Mouse (Mus musculus) right cerebral cortex, adult 18-20 months (tissue): ENCODE data around the gene A430089I19Rik.
"Not testable (repeated sequence)": the region's sequence is repeated elsewhere in the genome, so short reads cannot be mapped to it uniquely, and the experiment has no call there.

Experiments
- DNase-seq: peaks from one replicate; pipeline ENCODE4 v3.0.0; 2022; ENCODE audit warnings: mixed read lengths

The A430089I19Rik gene

DNA sequence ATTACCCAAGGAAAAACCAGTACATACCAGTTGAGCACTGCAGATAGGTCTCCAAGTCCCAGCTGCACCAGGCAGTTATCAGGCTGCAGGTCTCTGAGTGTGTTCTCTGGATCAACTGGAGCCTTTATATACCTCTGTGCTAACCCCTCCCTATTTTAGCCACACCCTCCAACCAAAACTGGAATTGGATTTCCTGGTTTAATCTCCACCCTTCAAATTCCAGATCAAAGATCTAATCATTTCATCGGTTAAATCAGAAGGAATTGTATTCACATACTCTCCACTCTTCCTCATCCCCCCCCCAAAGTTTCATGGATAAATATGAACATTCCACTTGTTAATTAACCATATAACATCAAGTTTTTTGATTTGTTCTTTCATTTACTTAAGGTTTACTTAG, at the start of gene A430089I19Rik:
TSS of gene A430089I19Rik (minus strand) at position 101 of the 400 bp plus-strand sequence.
- not testable (repeated sequence) for DNase-seq

DNA sequence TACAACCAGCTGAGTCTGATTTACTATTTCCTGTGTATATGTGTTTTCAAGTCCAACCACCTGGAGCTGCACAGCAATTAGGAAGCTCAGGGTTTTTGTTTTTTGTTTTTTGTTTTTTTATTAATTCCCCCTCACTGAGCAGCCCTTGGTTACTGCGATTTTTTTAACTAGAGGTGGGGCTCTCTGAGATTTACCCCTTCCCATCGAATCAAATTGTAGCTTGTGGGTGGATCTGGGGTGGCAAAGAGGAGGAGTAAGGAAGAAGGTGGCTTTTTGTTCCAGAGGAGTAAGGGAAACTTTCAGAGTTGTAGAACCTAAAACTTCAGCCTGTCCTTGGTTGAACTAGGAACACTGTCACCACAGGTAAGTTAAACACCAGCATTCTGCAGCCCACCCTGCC, 32.9 kb upstream of the A430089I19Rik start, which contains the start of gene AA792892:
TSS of gene AA792892 (plus strand) at position 301 of the 400 bp plus-strand sequence.
- not testable (repeated sequence) for DNase-seq

GRCm38 (mm10) chr5:94314135-94314534, 7.5 kb upstream of the A430089I19Rik start, which contains the start of gene Gm6502:
TSS of gene Gm6502 (plus strand) at chr5:94314435.
- not testable (repeated sequence) for DNase-seq
